Mouse (Mus musculus) lung, postnatal 0 days (tissue): ENCODE data around the gene Acin1. TPM values are rescaled to one million over a fixed set of nuclear protein-coding genes. Genes with fewer than 3 reads are reported as not detected.

Experiments
- ATAC-seq: fragments of 200-750 bp; cut with Nextera tagmentation; 2 replicates; pipeline ENCODE4 v1.8.0; 2017; ENCODE audit warnings: moderate library complexity
- DNase-seq: peaks from one replicate; pipeline ENCODE4 v3.0.0-alpha.2; 2016; ENCODE audit warnings: low spot score
- H3K27ac ChIP-seq: fragments of 300-500 bp; sonication (generic); 2 replicates; pipeline ENCODE4 v1.5.1; 2014; ENCODE audit warnings: antibody characterized with exemption, mild to moderate bottlenecking, low read length, mixed read lengths
- H3K27me3 ChIP-seq: fragments of 300-500 bp; sonication (generic); replicated peaks from 2 replicates; pipeline ENCODE4 v1.6.1; 2014; ENCODE audit warnings: low read length, mixed read lengths; ENCODE audit not compliant: insufficient read depth
- H3K36me3 ChIP-seq: fragments of 300-500 bp; sonication (generic); 2 replicates; pipeline ENCODE4 v1.6.1; 2014; ENCODE audit warnings: low read length, mixed read lengths; ENCODE audit not compliant: insufficient read depth
- H3K4me1 ChIP-seq: fragments of 300-500 bp; sonication (generic); 2 replicates; pipeline ENCODE4 v1.6.1; 2014; ENCODE audit warnings: antibody characterized with exemption, low read depth, low read length, mixed read lengths; ENCODE audit not compliant: insufficient read depth
- H3K4me2 ChIP-seq: fragments of 300-500 bp; sonication (generic); replicated peaks from 2 replicates; pipeline ENCODE4 v1.6.1; 2014; ENCODE audit warnings: low read depth, mild to moderate bottlenecking, low read length, moderate library complexity, mixed read lengths
- H3K4me3 ChIP-seq: fragments of 300-500 bp; sonication (generic); 2 replicates; pipeline ENCODE4 v1.5.1; 2014; ENCODE audit warnings: low read depth, low read length
- H3K9ac ChIP-seq: fragments of 300-500 bp; sonication (generic); replicated peaks from 2 replicates; pipeline ENCODE4 v1.6.1; 2014; ENCODE audit warnings: low read depth, mild to moderate bottlenecking
- H3K9me3 ChIP-seq: fragments of 300-500 bp; sonication (generic); 2 replicates; pipeline ENCODE4 v1.6.1; 2016; ENCODE audit warnings: low read length, mixed read lengths
- CTCF ChIP-seq: IDR thresholded peaks from 2 replicates; pipeline ENCODE4 v1.5.1; 2016; ENCODE audit warnings: antibody characterized with exemption, mild to moderate bottlenecking
- EP300 ChIP-seq: IDR thresholded peaks from 2 replicates; pipeline ENCODE4 v1.6.1; 2016; ENCODE audit warnings: antibody characterized with exemption, mild to moderate bottlenecking, control low read depth
- WGBS: fragments of 180-500 bp; shearing (Covaris S2); extraction: QIAGEN DNeasy Blood & Tissue Kit; methylation state at CpG from one replicate; pipeline ENCODE4 v1.1.7; 2014; 5-methylcytosine and 5-hydroxymethylcytosine counted together
- polyA plus RNA-seq: library from polyadenylated mRNA; unstranded; fragments of >200 nt; fragmentation: Nextera tagmentation; extraction: Ambion mirVana; gene quantifications from 2 replicates; pipeline ENCODE4 v1.2.1, GENCODE M21; 2015

Acin1 gene
- polyA plus RNA-seq, 1 experiment from 2014 or later, result 74.0 TPM

- Histone ChIP-seq H3K4me3 (no peak overlapping the region), H3K27me3 (no peaks in the 10 kb centered on the region), H3K4me1 (no peaks in the 10 kb centered on the region), H3K27ac (no peak overlapping the region), H3K4me2 (no peak overlapping the region), H3K9ac (no peak overlapping the region), H3K9me3 (no peaks in the 10 kb centered on the region), H3K36me3 (no peaks in the 10 kb centered on the region)
- TF ChIP-seq EP300, result no peak
- WGBS, result 71% methylated on average over 5 of the region's 5 CpGs
- no peak for DNase-seq
- ATAC-seq, result no peak
Observed at GRCm38 (mm10) chr14:54727565-54727964, 40.8 kb upstream of the Acin1 start.

DNA sequence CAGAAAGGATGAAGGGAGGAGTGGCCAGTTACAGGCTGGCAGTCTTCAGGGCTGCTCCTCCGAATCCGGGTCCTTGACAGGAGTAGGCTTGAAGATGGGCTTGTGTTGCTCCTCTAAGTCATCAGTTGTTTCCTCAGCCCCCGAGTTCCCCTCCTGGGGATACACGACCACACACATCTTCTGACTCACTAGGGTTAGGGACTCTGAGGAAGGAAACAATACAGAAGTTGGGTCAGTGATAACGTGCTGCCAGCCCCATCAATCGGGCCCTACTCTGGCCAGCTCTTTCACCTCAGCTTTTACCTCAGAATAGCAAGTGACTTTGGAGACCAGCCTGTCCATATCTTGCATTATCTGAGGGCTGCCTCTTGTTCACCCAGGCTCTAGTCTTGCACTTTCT is 37.3 kb upstream of the Acin1 start:
- ATAC-seq (no peak), DNase-seq (no peak)
- Histone ChIP-seq H3K9ac (no peak overlapping the region), H3K27ac (no peak overlapping the region), H3K4me3 (no peak overlapping the region), H3K9me3 (no peaks in the 10 kb centered on the region), H3K27me3 (no peaks in the 10 kb centered on the region), H3K36me3 (no peaks in the 10 kb centered on the region), H3K4me2 (no peak overlapping the region), H3K4me1 (no peaks in the 10 kb centered on the region)
- 67% methylated on average over 6 of the region's 6 CpGs for WGBS
- TF ChIP-seq EP300 (no peak), CTCF (no peak)

DNA sequence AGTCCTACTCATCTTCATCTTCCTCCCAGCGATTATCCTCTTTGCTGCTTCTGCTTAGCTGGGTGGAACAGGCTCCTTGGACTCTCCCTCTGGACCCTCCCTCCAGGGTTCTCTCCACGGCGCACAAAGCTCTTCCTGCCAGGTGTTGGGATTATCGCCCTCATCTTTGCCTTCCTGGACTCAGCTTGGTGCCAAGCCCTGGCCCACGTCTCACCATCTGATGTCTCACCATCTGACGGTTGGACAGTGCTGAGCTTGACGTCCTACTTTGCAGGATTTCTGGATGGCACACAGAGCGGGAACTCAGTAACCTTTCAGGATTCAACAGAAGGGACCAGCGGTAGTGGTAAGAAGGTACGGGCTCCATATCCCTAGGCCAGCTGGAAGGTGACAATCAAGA is 35.0 kb upstream of the Acin1 start:
- Histone ChIP-seq H3K4me1 (no peaks in the 10 kb centered on the region), H3K4me2 (no peak overlapping the region), H3K4me3 (no peak overlapping the region), H3K27ac (no peak overlapping the region), H3K27me3 (no peaks in the 10 kb centered on the region), H3K36me3 (no peaks in the 10 kb centered on the region), H3K9ac (no peak overlapping the region), H3K9me3 (no peaks in the 10 kb centered on the region)
- DNase-seq, result no peak
- ATAC-seq, result no peak
- TF ChIP-seq CTCF (no peak), EP300 (no peak)
- WGBS, result 72% methylated on average over 10 of the region's 10 CpGs

- Histone ChIP-seq H3K27me3 (no peaks in the 10 kb centered on the region), H3K27ac (no peak overlapping the region), H3K4me1 (no peaks in the 10 kb centered on the region), H3K36me3 (no peaks in the 10 kb centered on the region), H3K4me2 (no peak overlapping the region), H3K9me3 (no peaks in the 10 kb centered on the region), H3K9ac (no peak overlapping the region), H3K4me3 (no peak overlapping the region)
- 83% methylated on average over 7 of the region's 7 CpGs for WGBS
- DNase-seq (no peak), ATAC-seq (no peak)
- no peak for TF ChIP-seq CTCF
- TF ChIP-seq EP300, result no peak
Observed at GRCm38 (mm10) chr14:54720654-54721350, 34.1 kb upstream of the Acin1 start.

DNA sequence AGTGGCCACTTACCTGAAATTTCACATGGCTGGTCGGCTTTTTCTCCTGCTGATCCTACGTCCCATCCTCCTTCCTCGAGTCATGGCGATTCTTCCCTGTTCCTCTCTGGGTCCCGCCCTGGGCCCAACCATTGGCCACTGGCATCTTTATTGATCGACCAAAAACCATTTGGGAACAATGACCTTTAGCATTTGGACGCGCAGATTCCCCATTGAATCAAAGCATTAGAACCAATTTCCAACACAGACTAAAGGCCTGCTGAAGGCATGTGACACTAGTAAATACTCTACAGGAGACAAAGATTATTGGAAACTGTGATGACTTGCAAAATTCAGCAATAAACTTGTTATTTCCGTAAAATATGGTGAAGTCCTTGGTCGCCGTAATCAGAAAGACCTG is 33.3 kb upstream of the Acin1 start:
- WGBS, result 91% methylated on average over 11 of the region's 11 CpGs

DNA sequence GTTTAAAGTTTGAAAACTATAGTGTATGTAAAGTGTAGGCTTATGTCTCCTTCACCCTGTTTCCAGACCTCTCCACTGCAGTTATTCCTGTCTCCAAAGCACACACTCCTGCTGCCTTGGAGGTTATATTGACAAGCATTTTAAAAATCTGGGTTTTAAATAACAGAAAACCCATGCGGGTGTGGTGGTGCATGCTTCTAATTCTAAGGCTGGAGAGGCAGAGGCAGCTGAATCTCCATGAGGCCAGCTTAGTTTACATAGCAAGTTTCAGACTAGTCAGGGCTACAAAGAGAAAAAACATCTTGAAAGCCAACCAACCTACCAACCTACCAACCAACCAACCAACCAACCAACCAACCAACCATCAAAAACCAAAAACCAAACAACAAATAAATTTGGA is 28.7 kb upstream of the Acin1 start:
- no peak for DNase-seq
- Histone ChIP-seq H3K4me2 (no peak overlapping the region), H3K9ac (no peak overlapping the region), H3K9me3 (no peaks in the 10 kb centered on the region), H3K36me3 (no peaks in the 10 kb centered on the region), H3K27ac (no peak overlapping the region), H3K4me1 (no peaks in the 10 kb centered on the region), H3K4me3 (no peak overlapping the region), H3K27me3 (no peaks in the 10 kb centered on the region)
- ATAC-seq, result no peak
- WGBS, result 71% methylated on average over 1 of the region's 1 CpGs
- no peak for TF ChIP-seq CTCF
- TF ChIP-seq EP300, result no peak

More for the DNA sequence above, 33.3 kb upstream of the Acin1 start:
- no peak for TF ChIP-seq EP300
- TF ChIP-seq CTCF, result no peak
- no peak overlapping the region for H3K27ac ChIP-seq
- no peaks in the 10 kb centered on the region for H3K9me3 ChIP-seq
- H3K4me2 ChIP-seq, result no peak overlapping the region
- H3K36me3 ChIP-seq, result no peaks in the 10 kb centered on the region
- H3K4me3 ChIP-seq, result no peak overlapping the region
- H3K9ac ChIP-seq, result no peak overlapping the region
- DNase-seq (no peak), ATAC-seq (no peak)
- H3K27me3 ChIP-seq, result no peaks in the 10 kb centered on the region
- no peaks in the 10 kb centered on the region for H3K4me1 ChIP-seq

- Histone ChIP-seq H3K27me3 (no peaks in the 10 kb centered on the region), H3K36me3 (no peaks in the 10 kb centered on the region), H3K4me1 (no peaks in the 10 kb centered on the region), H3K4me3 (peak overlapping the region; percentile 31), H3K27ac (no peak overlapping the region), H3K9ac (no peak overlapping the region), H3K4me2 (peak overlapping the region; percentile 59), H3K9me3 (no peaks in the 10 kb centered on the region)
- ATAC-seq, result no peak
- DNase-seq, result no peak
- TF ChIP-seq CTCF (no peak), EP300 (no peak)
- 4% methylated on average over 15 of the region's 15 CpGs for WGBS
Observed at GRCm38 (mm10) chr14:54714617-54715081, 27.9 kb upstream of the Acin1 start.
